In the genomic region with DNA sequence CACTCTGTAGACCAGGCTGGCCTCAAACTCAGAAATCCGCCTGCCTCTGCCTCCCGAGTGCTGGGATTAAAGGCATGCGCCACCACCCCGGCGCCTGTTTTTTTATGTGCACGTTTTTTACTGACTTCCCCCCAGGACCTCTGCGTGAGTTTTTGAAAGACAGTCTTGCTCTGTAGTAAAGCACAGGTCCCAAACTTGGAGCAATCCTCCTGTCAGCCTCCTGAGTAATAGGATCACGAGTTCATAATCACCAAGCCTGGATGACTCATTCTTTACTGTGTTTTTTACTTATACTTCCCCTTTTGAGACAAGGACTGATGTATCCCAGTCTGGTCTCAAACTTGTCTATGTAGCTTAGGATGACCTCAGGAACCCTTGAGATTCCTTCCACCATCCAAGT, we compare ENCODE assay signal across 24 mouse cellular contexts. TPM values are rescaled to one million over a fixed set of nuclear protein-coding genes. Genes with fewer than 3 reads are reported as not detected.
A peak's percentile ranks its signal among the peaks of the same experiment; 100 is the strongest.
DNase-seq lines count a peak whose midpoint lies in the region; ATAC-seq and TF ChIP-seq lines count a peak whose summit lies in the region.
"Had no signal": no experiment of that assay in that cellular context is flagged by ENCODE, and none has a peak within 500 bp of the region (broad histone marks: within the 10 kb centered on the region; RNA-seq: fewer than 3 reads in every experiment).

No protein-coding gene starts in this region.

- ATAC-seq in neutrophil, adult 5-6 weeks (ENCODE audit: extremely low read depth, insufficient number of reproducible peaks, low FRiP score, poor library complexity, severe bottlenecking), result peak; percentile 44
- ATAC-seq: forebrain, postnatal 0 days; hindbrain, postnatal 0 days; midbrain, embryonic 15.5 days had no signal

- H3K4me3 ChIP-seq in gastrocnemius, adult 2 months, result peak overlapping the region; percentile 23; the same call in 1 of the 2 replicates
- H3K4me3 ChIP-seq in bone marrow macrophage, adult 2 months (ENCODE audit: insufficient read depth, low read length), result no peak overlapping the region
- H3K4me3 ChIP-seq: embryonic facial prominence, embryonic 12.5 days; heart, embryonic 13.5 days; midbrain, embryonic 15.5 days; myocyte; neural tube, embryonic 13.5 days; stomach, embryonic 15.5 days had no signal

- H3K4me1 ChIP-seq in bone marrow macrophage, adult 2 months (ENCODE audit: control insufficient read depth, insufficient read depth, low read length), result peaks cover 16% of the 10 kb centered on the region
- H3K4me1 ChIP-seq: embryonic facial prominence, embryonic 12.5 days; stomach, embryonic 15.5 days had no signal

- TF ChIP-seq CTCF in gastrocnemius, adult 2 months (IDR thresholded peaks at IDR 0.05), result no peak
- TF ChIP-seq CTCF in bone marrow macrophage, adult 2 months (IDR thresholded peaks at IDR 0.05; ENCODE audit: low read depth, low read length), result no peak

- H3K27ac ChIP-seq in gastrocnemius, adult 2 months, result no peak overlapping the region
- peak overlapping the region; percentile 95 for H3K27ac ChIP-seq in bone marrow macrophage, adult 2 months (ENCODE audit: insufficient read depth, low read depth, low read length)
- H3K27ac ChIP-seq: embryonic facial prominence, embryonic 12.5 days; heart, embryonic 13.5 days; hindbrain, postnatal 0 days; kidney, postnatal 0 days; midbrain, embryonic 15.5 days; neural tube, embryonic 13.5 days; stomach, embryonic 15.5 days had no signal

- intact Hi-C loops in gastrocnemius, adult 2 months (cut with DNase I), result no loop called here

- DNase-seq in gastrocnemius, adult 2 months, result no peak
- no peak for DNase-seq in gastrocnemius, postnatal 4 days (ENCODE audit: low spot score in 2 of 2)
- peak; percentile 13 for DNase-seq in A20 (ENCODE audit: low read depth, low spot score)
- no peak for DNase-seq in kidney, adult 9 months
- DNase-seq in frontal cortex, postnatal 14 days (ENCODE audit: low spot score in 2 of 2), result no peak
- DNase-seq: adrenal gland, postnatal 14 days; cerebellum, postnatal 14 days; forebrain, postnatal 0 days; heart, adult 18-20 months; heart, postnatal 14 days; kidney, adult 18-20 months; lung, postnatal 14 days; thymus, adult 18-20 months; thymus, postnatal 36 days had no signal

- TF ChIP-seq POLR2A in bone marrow macrophage, adult 2 months (IDR thresholded peaks at IDR 0.05; ENCODE audit: borderline replicate concordance, low read depth, low read length), result no peak

RNA-seq across cellular contexts. Expression of a gene that starts 3.8 kb away (rescaled TPM):
- total RNA-seq in gastrocnemius, adult 2 months (2021), result 10 to 100 TPM; 48.5 to 48.7 TPM
- 10 to 100 TPM; 54.9 to 66.2 TPM for total RNA-seq in gastrocnemius, postnatal 4 days (2021)
- polyA plus RNA-seq in bone marrow macrophage, adult 2 months (2012; ENCODE audit: insufficient read depth, insufficient read length, missing spikeins), result 74.6 and 79.4 TPM in 2 replicates
- 124 and 125 TPM in 2 replicates for total RNA-seq in neutrophil, adult 5-6 weeks (2017)

RNA-seq across cellular contexts. Expression of a gene that starts 4.2 kb away (rescaled TPM):
- total RNA-seq in gastrocnemius, adult 2 months (2021), result 100 to 1,000 TPM in 1 of 2 experiments, 10 to 100 TPM in 1; 98.0 to 105 TPM
- 10 to 100 TPM; 53.1 to 55.1 TPM for total RNA-seq in gastrocnemius, postnatal 4 days (2021)
- 274 and 292 TPM in 2 replicates for polyA plus RNA-seq in bone marrow macrophage, adult 2 months (2012; ENCODE audit: insufficient read depth, insufficient read length, missing spikeins)
- total RNA-seq in neutrophil, adult 5-6 weeks (2017), result 31.2 and 32.5 TPM in 2 replicates

RNA-seq across cellular contexts. Expression of a gene that starts 7.3 kb away (rescaled TPM):
- 100 to 1,000 TPM; 165 to 212 TPM for total RNA-seq in gastrocnemius, adult 2 months (2021)
- 100 to 1,000 TPM; 263 to 305 TPM for total RNA-seq in gastrocnemius, postnatal 4 days (2021)
- polyA plus RNA-seq in bone marrow macrophage, adult 2 months (2012; ENCODE audit: insufficient read depth, insufficient read length, missing spikeins), result 136 and 172 TPM in 2 replicates
- 816 and 927 TPM in 2 replicates for total RNA-seq in neutrophil, adult 5-6 weeks (2017)

RNA-seq across cellular contexts. Expression of a gene that starts 19.0 kb away (rescaled TPM):
- 10 to 100 TPM; 77.8 to 95.1 TPM for total RNA-seq in gastrocnemius, adult 2 months (2021)
- total RNA-seq in gastrocnemius, postnatal 4 days (2021), result 10 to 100 TPM; 81.3 to 82.2 TPM
- polyA plus RNA-seq in bone marrow macrophage, adult 2 months (2012; ENCODE audit: insufficient read depth, insufficient read length, missing spikeins), result 529 and 540 TPM in 2 replicates
- total RNA-seq in neutrophil, adult 5-6 weeks (2017), result 400 and 416 TPM in 2 replicates

RNA-seq across cellular contexts. Expression of a gene that starts 23.4 kb away (rescaled TPM):
- total RNA-seq in gastrocnemius, adult 2 months (2021), result 10 to 100 TPM; 25.7 to 30.3 TPM
- 10 to 100 TPM; 31.2 to 34.0 TPM for total RNA-seq in gastrocnemius, postnatal 4 days (2021)
- 61.4 and 66.9 TPM in 2 replicates for polyA plus RNA-seq in bone marrow macrophage, adult 2 months (2012; ENCODE audit: insufficient read depth, insufficient read length, missing spikeins)
- total RNA-seq in neutrophil, adult 5-6 weeks (2017), result 61.5 and 63.0 TPM in 2 replicates
